Mouse (Mus musculus) megakaryocyte, embryonic 14.5 days (primary cell): ENCODE results near the gene Eya2. TPM values are rescaled to one million over a fixed set of nuclear protein-coding genes. Genes with fewer than 3 reads are reported as not detected.

Experiments used
- H3K27me3 ChIP-seq: replicated peaks from 2 replicates; pipeline ENCODE3; 2012; ENCODE audit warnings: inconsistent platforms
- H3K36me3 ChIP-seq: replicated peaks from 2 replicates; pipeline ENCODE3; 2012; ENCODE audit warnings: low read length, inconsistent platforms, mixed read lengths
- H3K4me1 ChIP-seq: 2 replicates; pipeline ENCODE4 v1.6.1; 2012; ENCODE audit warnings: inconsistent platforms
- H3K4me3 ChIP-seq: replicated peaks from 2 replicates; pipeline ENCODE3; 2012; ENCODE audit warnings: moderate library complexity, mild to moderate bottlenecking, inconsistent platforms
- H3K9me3 ChIP-seq: 2 replicates; pipeline ENCODE4 v1.6.1; 2012; ENCODE audit warnings: inconsistent platforms
- FLI1 ChIP-seq: IDR thresholded peaks from 2 replicates; pipeline ENCODE4 v1.6.1; 2012; ENCODE audit warnings: low read length, inconsistent platforms, mixed read lengths
- GATA1 ChIP-seq: IDR thresholded peaks from 3 replicates; pipeline ENCODE4 v1.6.1; 2012; ENCODE audit warnings: mixed read lengths, low read length, inconsistent platforms, borderline replicate concordance
- polyA plus RNA-seq: library from polyadenylated mRNA; stranded (reverse); fragments of >175 nt; gene quantifications from 2 replicates; pipeline ENCODE4 v1.2.3, GENCODE M21; 2012; ENCODE audit warnings: low replicate concordance; ENCODE audit not compliant: insufficient read depth

Eya2 gene
- polyA plus RNA-seq, 1 experiment, result 16.3 TPM

DNA sequence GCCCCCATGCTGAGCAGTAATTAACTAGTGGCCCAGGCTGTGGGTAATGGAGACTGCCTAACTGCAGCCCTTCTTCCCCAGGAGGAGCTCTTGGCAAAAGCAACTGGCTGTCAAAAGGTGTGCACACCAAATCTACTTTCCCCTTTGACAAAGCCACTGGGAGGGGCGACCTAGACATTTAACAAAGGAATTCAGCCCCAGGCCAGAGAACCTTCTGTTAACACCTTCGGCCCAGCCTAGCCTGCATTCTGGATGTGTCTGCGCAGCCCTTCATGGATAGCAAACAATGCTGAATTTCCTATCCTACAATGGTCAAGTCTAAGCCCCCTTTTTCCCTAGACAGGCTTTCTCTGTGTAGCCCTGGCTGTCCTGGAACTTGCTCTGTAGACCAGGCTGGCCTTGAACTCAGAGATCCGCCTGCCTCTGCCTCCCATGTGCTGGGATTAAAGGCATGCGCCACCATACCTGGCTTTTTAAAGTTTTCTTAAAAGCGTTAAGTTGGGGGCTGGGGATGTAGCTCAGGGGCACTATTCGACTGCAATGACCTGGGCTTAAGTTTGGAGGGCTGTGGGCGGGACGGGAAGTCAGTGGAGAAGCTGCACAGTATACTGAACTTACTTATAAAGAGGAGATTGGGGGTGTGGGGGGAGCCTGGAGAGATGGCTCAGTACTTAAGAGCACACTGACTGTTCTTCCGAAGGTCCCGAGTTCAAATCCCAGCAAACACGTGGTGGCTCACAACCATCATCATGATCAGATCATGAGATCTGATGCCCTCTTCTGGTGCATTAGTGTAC lies 213.5 kb downstream of the Eya2 start:
- Histone ChIP-seq H3K4me3 (no peak overlapping the region), H3K36me3 (peaks cover 94% of the 10 kb centered on the region), H3K4me1 (peaks cover 26% of the 10 kb centered on the region), H3K9me3 (no peaks in the 10 kb centered on the region), H3K27me3 (no peaks in the 10 kb centered on the region)
- TF ChIP-seq GATA1, result no peak

DNA sequence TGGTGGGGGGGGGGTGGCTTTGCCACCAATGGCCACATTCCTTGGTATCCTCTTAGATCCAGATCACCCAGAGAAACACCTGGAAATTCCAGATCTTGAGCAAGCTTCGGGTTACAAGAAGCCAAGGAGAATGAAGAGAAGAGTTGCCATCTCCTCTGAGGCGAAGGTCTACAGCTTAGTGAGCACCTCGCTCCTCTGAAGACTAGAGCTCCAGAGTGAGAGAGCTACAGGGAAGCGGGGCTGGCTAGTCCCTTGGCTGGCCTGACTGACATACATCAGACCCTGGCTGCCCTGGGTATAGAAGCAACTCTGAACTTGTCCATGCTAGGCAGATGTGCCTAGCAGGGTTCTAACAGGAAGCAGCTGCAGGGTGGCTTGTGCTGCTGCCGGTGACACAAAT lies 214.3 kb downstream of the Eya2 start:
- H3K4me3 ChIP-seq, result no peak overlapping the region
- no peak for TF ChIP-seq GATA1
- no peak for TF ChIP-seq FLI1
- peaks cover 98% of the 10 kb centered on the region for H3K36me3 ChIP-seq
- H3K4me1 ChIP-seq, result peaks cover 26% of the 10 kb centered on the region
- H3K9me3 ChIP-seq, result no peaks in the 10 kb centered on the region
- H3K27me3 ChIP-seq, result no peaks in the 10 kb centered on the region

DNA sequence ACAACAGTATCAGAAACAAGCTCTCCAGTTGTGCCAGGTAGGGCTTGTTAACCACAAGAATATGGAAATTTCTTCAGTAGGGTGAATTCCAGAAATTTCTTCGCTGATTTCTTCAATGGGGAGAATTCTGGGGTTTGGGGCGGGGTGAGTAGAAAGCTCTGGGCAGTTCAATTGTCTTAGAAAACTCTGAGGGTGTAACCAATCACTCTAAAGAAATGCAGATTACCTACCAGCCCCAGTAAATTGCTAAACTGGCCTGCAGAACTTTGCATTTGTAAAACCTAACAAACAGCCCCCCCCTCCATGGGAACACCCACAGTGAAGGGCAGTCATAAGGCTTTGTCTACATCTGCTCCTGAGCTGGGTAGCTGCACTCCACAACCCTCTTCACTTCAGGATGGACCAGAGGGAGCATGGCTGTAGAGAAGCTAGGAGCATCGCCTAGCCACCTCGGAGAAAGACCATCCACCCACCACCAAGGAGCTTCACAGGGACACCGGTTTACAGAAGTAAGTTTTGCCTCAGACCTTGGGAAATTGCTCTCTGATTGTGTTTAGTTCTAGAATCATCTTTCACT lies 215.2 kb downstream of the Eya2 start:
- H3K36me3 ChIP-seq, result peaks cover 98% of the 10 kb centered on the region
- no peak overlapping the region for H3K4me3 ChIP-seq
- peaks cover 23% of the 10 kb centered on the region for H3K4me1 ChIP-seq
- no peaks in the 10 kb centered on the region for H3K27me3 ChIP-seq
- TF ChIP-seq GATA1 (no peak), FLI1 (no peak)
- H3K9me3 ChIP-seq, result no peaks in the 10 kb centered on the region

DNA sequence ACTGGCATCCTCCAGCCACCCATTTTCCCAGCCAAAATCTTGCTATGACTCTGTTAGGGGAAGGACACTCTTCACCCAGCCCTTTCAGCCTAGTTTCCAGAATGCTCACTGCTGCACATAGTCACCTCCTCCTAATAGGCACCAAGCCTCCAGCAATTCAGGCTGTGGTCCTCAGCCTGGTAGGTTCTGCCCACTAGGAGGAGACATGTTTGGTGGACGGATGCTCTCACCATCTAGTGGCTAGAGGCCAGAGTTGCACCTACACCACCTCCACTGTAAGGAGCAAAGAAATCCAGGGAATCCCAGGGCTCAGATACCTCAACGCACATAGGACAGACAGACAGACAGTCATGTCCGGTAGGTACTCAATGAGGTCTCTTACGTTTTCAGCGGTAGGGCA lies 216.7 kb downstream of the Eya2 start:
- no peak for TF ChIP-seq FLI1
- TF ChIP-seq GATA1, result no peak
- Histone ChIP-seq H3K4me1 (peaks cover 27% of the 10 kb centered on the region), H3K27me3 (no peaks in the 10 kb centered on the region), H3K9me3 (no peaks in the 10 kb centered on the region), H3K36me3 (peaks cover 98% of the 10 kb centered on the region), H3K4me3 (no peak overlapping the region)

DNA sequence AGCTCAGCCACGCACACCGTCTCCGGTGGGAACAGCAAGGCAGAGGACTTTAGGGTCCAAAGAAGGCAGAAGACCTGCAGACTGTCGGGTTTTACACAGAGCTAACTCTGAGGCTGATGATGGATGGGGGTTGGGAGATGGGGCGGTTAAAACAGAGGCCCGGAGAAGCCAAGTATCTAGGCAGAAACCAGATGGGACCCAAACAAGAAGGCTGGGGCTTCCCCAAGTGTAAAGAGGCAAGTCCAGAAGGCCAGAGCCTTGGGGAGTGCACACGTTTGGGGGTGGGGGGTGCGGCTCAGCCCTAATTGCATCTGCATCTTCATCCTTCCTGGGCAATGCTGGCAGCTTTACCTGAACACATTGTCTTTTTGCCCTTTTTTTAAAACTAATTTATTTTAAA lies 218.1 kb downstream of the Eya2 start:
- H3K36me3 ChIP-seq, result peaks cover 98% of the 10 kb centered on the region
- no peaks in the 10 kb centered on the region for H3K9me3 ChIP-seq
- H3K4me1 ChIP-seq, result peaks cover 30% of the 10 kb centered on the region
- no peak for TF ChIP-seq GATA1
- TF ChIP-seq FLI1, result no peak
- H3K4me3 ChIP-seq, result no peak overlapping the region
- H3K27me3 ChIP-seq, result no peaks in the 10 kb centered on the region

DNA sequence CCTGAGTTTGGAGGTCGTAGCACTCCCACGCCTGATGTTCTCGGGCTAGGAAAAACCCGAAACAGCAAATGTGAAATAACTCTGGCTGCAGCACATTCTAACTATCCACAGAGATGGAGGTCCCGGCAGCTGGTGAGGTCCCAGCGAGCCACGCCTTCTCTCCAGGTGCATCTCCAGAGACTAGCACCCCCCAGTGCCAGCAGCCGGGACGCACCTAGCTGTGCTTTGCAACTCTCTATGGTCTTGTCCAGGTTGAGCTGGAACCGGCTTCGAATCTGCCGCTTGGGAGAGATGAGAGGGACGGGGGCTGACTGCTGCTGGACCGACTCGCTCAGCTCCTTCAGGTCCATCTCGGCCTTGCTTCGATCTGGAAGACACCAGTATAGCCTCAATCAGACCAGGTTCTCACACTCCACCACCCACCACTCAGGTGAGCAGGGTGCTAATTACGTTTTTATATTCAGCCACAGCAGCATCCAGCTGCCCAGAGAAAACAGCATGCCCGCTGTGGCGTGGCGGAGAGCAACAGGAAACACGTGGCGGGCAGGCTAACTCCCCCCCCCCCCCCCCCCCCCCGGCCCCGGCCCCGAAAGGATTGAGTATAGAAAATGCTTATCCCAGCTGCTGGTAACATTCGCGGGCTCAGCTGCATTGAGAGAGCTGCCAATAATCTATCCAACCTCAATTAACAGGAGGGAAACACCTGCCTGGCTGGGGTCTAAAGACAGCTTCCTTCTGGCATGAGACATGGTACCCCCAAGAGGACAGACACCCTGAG lies 220.5 kb downstream of the Eya2 start:
- TF ChIP-seq GATA1 (no peak), FLI1 (no peak)
- H3K27me3 ChIP-seq, result no peaks in the 10 kb centered on the region
- H3K4me3 ChIP-seq, result no peak overlapping the region
- peaks cover 47% of the 10 kb centered on the region for H3K4me1 ChIP-seq
- H3K9me3 ChIP-seq, result no peaks in the 10 kb centered on the region
- H3K36me3 ChIP-seq, result peaks cover 98% of the 10 kb centered on the region

DNA sequence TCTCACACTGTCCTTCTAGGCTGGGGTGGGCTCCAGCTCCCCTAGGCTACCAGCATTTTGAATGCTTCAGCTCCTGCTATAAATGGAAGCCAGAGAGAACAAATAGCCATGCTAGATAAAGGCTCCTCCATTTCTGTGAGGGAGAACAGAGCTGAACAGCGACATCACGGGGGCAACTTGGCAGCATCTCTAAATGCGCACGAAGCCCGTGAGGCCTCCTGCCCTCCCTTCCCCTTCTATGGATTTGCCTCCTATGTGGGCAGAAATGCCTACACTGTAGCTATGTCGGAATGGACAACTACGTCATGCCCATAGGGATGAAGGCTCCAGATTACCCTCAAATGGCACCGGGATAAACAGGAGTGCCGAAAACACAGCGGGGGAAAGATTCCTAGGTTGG lies 222.6 kb downstream of the Eya2 start:
- peaks cover 51% of the 10 kb centered on the region for H3K4me1 ChIP-seq
- H3K4me3 ChIP-seq, result no peak overlapping the region
- H3K36me3 ChIP-seq, result peaks cover 98% of the 10 kb centered on the region
- H3K9me3 ChIP-seq, result no peaks in the 10 kb centered on the region
- no peak for TF ChIP-seq GATA1
- no peak for TF ChIP-seq FLI1
- H3K27me3 ChIP-seq, result no peaks in the 10 kb centered on the region

DNA sequence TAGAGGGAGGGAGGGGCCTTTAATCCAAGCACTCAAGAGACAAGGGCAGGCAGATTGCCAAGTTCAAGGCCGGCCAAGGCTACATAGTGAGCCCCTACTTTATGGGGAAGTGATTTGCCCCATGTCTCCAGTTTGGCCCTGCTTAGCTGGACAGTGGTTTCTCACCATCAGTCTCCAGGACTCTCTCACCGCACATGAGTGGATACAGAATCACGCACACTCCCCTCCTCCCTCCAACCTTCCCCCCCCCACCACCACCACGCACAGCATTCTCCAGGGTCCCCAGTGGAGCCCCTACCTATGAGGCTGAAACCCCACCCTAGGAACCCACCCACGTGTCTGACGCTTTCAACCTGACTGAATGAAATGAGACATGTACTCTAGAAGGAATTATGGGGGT lies 223.7 kb downstream of the Eya2 start:
- Histone ChIP-seq H3K27me3 (no peaks in the 10 kb centered on the region), H3K4me1 (peaks cover 55% of the 10 kb centered on the region), H3K9me3 (no peaks in the 10 kb centered on the region), H3K4me3 (no peak overlapping the region), H3K36me3 (peaks cover 100% of the 10 kb centered on the region)
- TF ChIP-seq GATA1 (no peak), FLI1 (no peak)

DNA sequence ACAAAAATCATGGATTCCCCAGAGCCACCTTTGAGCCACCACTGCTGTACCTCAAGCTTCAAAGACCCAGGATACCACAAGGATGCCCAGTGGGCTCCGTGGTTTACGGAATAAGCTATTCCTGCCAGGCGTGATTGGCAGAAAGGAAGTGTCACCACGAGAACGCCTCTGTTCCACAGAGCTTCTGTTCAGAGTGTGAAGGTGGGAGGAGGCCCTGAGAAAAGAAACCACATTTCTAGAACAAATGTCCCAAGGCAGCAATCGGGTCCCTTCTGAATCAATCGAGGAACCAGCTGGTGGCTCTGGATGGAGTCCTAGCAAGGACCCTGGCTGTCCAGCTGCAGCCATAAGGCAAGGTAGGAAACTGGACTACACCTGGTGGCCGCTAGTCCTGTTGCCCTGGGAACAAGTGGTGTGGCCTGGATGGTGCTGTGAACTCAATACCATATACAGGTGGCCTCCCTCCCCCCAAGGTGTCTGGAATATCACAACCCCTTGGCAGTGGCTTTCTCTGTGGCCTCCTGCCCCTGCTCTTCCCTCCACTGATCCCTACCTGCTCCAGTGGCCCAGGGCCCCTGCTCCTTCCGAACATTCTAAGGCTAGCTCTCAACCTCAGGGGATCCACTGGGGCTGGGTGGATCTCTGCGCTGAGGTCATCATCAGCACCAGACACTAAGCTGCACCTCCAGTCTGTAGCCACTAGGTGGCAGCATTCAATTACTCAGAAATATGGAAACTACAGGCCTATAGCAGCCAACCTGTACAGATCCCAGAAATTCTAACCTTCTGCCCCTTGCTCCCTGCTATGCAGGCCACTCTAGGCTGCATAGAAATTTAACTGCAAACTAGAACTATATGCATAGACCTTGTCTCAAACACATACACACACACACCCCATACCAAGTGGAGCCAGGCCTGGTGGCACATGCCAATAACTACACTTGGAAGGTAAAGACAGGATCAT lies 224.4 kb downstream of the Eya2 start:
- no peaks in the 10 kb centered on the region for H3K9me3 ChIP-seq
- peaks cover 55% of the 10 kb centered on the region for H3K4me1 ChIP-seq
- H3K36me3 ChIP-seq, result peaks cover 100% of the 10 kb centered on the region
- H3K27me3 ChIP-seq, result no peaks in the 10 kb centered on the region
- TF ChIP-seq FLI1, result no peak
- TF ChIP-seq GATA1, result no peak
- peak overlapping the region; percentile 1 for H3K4me3 ChIP-seq
